Mouse (Mus musculus) limb, embryonic 14.5 days (tissue): ENCODE results near the gene Scyl1. TPM values are rescaled to one million over a fixed set of nuclear protein-coding genes. Genes with fewer than 3 reads are reported as not detected.

Experiments used
- ATAC-seq: fragments of 200-750 bp; cut with Nextera tagmentation; 2 replicates; pipeline ENCODE4 v1.8.0; 2017; ENCODE audit warnings: low read depth, moderate number of reproducible peaks, moderate TSS enrichment; ENCODE audit not compliant: low FRiP score
- DNase-seq: peaks from one replicate; pipeline ENCODE4 v3.0.0-alpha.2; 2015; ENCODE audit warnings: low spot score
- H3K27ac ChIP-seq: fragments of 300-500 bp; sonication (generic); replicated peaks from 2 replicates; pipeline ENCODE4 v1.5.1; 2014; ENCODE audit warnings: low read depth, mild to moderate bottlenecking, low read length, moderate library complexity, mixed read lengths
- H3K27me3 ChIP-seq: fragments of 300-500 bp; sonication (generic); 2 replicates; pipeline ENCODE4 v1.6.1; 2014; ENCODE audit warnings: low read length, mixed read lengths; ENCODE audit not compliant: control insufficient read depth, insufficient read depth
- H3K36me3 ChIP-seq: fragments of 300-500 bp; sonication (generic); 2 replicates; pipeline ENCODE4 v1.6.1; 2014; ENCODE audit warnings: mild to moderate bottlenecking, low read length, moderate library complexity, mixed read lengths; ENCODE audit not compliant: control insufficient read depth, insufficient read depth
- H3K4me1 ChIP-seq: fragments of 300-500 bp; sonication (generic); 2 replicates; pipeline ENCODE4 v1.6.1; 2014; ENCODE audit warnings: antibody characterized with exemption, low read length, mixed read lengths; ENCODE audit not compliant: control insufficient read depth, insufficient read depth
- H3K4me2 ChIP-seq: fragments of 300-500 bp; sonication (generic); replicated peaks from 2 replicates; pipeline ENCODE4 v1.6.1; 2014; ENCODE audit warnings: low read depth, mild to moderate bottlenecking, low read length, moderate library complexity; ENCODE audit not compliant: severe bottlenecking
- H3K4me3 ChIP-seq: fragments of 300-500 bp; sonication (generic); replicated peaks from 2 replicates; pipeline ENCODE4 v1.5.1; 2014; ENCODE audit warnings: low read length
- H3K9ac ChIP-seq: fragments of 300-500 bp; sonication (generic); 2 replicates; pipeline ENCODE4 v1.6.1; 2014; ENCODE audit warnings: mild to moderate bottlenecking, low read depth, low read length, moderate library complexity; ENCODE audit not compliant: severe bottlenecking
- H3K9me3 ChIP-seq: fragments of 300-500 bp; sonication (generic); 2 replicates; pipeline ENCODE4 v1.6.1; 2016; ENCODE audit warnings: low read length; ENCODE audit not compliant: control insufficient read depth
- POLR2A ChIP-seq: fragments of 200-500 bp; IDR thresholded peaks from 2 replicates; pipeline ENCODE4 v1.8.0; 2012; ENCODE audit warnings: inconsistent platforms, mild to moderate bottlenecking, moderate library complexity, borderline replicate concordance; ENCODE audit not compliant: insufficient read depth, insufficient read length; ENCODE audit errors: extremely low read depth
- WGBS: fragments of 180-500 bp; shearing (Covaris S2); extraction: QIAGEN DNeasy Blood & Tissue Kit; methylation state at CpG from one replicate; pipeline ENCODE4 v1.1.7; 2014; 5-methylcytosine and 5-hydroxymethylcytosine counted together
- polyA plus RNA-seq, 2 experiments: library from polyadenylated mRNA; depleted of rRNA in 1 of 2; stranded (reverse) in 1 of 2; unstranded in 1 of 2; fragments of >200 nt; fragmentation: Nextera tagmentation in 1 of 2; extraction: Ambion mirVana in 1 of 2; gene quantifications; 2 replicates each; pipeline versions ENCODE4 v1.2.1 to v1.2.3; 2012 to 2014

Gene Scyl1
- polyA plus RNA-seq, 2 experiments, result 81.1 to 152 TPM

GRCm38 (mm10) chr19:5730314-5731186 is 40.7 kb downstream of the Scyl1 start:
- no peaks in the 10 kb centered on the region for H3K27me3 ChIP-seq
- no peak overlapping the region for H3K27ac ChIP-seq
- H3K9ac ChIP-seq, result peak overlapping the region; percentile 70
- WGBS, result 74% methylated on average over 29 of the region's 29 CpGs
- no peaks in the 10 kb centered on the region for H3K9me3 ChIP-seq
- DNase-seq, result no peak
- no peak for ATAC-seq
- peak overlapping the region; percentile 93 for H3K4me2 ChIP-seq
- TF ChIP-seq POLR2A, result no peak
- peaks cover 8% of the 10 kb centered on the region for H3K36me3 ChIP-seq
- H3K4me3 ChIP-seq, result peak overlapping the region; percentile 80
- H3K4me1 ChIP-seq, result peaks cover 34% of the 10 kb centered on the region

- Histone ChIP-seq H3K9ac (peak within 1 kb of the TSS; percentile 98), H3K4me2 (peak within 1 kb of the TSS; percentile 88), H3K4me1 (peaks cover 42% of the 10 kb centered on the region), H3K27ac (peak within 1 kb of the TSS; percentile 90), H3K9me3 (no peaks in the 10 kb centered on the region), H3K27me3 (no peaks in the 10 kb centered on the region), H3K4me3 (peak within 1 kb of the TSS; percentile 91), H3K36me3 (peaks cover 8% of the 10 kb centered on the region)
- DNase-seq (peak; percentile 92), ATAC-seq (peak; percentile 82)
- WGBS, result 0% methylated on average over 36 of the region's 37 CpGs
- TF ChIP-seq POLR2A, result peak; percentile 93
Measured at GRCm38 (mm10) chr19:5729444-5729815, 41.8 kb downstream of the Scyl1 start, which contains the start of gene Fam89b. Fam89b (minus strand) TSS chr19:5729653.

DNA sequence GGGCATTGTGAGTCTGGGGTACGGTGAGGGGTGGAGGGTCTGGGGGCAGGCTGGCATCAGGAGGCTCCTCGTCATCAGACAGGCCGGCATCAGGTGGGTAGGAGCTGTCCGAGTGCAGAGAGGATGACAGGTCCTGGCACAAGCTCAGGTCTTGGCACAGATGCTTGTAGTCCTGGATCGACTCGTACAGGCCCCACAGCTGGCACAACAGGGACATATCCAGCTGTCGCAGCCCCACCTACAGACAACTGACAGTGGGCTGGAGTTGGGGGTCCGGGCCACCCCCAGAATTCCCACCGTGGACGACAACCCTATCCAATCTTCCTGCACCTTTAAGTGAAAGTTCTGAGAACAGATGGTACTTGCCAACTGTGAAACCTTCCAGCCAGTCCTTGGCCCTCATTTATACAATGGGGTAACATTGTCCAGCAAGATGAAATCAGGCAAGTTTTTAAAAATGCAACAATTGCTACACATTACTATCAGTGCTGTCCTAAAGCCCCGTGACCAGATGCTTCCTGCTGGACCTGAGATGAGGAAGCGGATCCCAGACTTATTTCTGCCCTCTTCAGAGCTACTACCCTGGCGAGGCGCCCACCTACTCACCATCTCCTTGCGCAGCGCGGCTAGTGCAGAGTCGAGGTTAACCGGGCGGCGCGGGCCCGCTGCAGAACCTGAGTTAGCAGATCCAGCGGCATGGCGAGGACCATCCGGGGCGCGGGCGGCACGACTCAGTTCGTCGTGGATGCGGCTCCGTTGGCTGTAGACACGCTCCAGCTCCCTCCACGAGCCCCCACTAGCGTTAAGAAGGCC is 42.4 kb downstream of the Scyl1 start:
- peaks cover 14% of the 10 kb centered on the region for H3K36me3 ChIP-seq
- peaks cover 42% of the 10 kb centered on the region for H3K4me1 ChIP-seq
- H3K9ac ChIP-seq, result peak overlapping the region; percentile 98
- TF ChIP-seq POLR2A, result no peak
- peak overlapping the region; percentile 91 for H3K4me3 ChIP-seq
- WGBS, result 7% methylated on average over 37 of the region's 37 CpGs
- H3K9me3 ChIP-seq, result no peaks in the 10 kb centered on the region
- H3K4me2 ChIP-seq, result peak overlapping the region; percentile 88
- H3K27ac ChIP-seq, result peak overlapping the region; percentile 90
- no peaks in the 10 kb centered on the region for H3K27me3 ChIP-seq
- DNase-seq (peak; percentile 55), ATAC-seq (0 out of 2 replicates have a peak, but pooled peaks have one; percentile 9)

DNA sequence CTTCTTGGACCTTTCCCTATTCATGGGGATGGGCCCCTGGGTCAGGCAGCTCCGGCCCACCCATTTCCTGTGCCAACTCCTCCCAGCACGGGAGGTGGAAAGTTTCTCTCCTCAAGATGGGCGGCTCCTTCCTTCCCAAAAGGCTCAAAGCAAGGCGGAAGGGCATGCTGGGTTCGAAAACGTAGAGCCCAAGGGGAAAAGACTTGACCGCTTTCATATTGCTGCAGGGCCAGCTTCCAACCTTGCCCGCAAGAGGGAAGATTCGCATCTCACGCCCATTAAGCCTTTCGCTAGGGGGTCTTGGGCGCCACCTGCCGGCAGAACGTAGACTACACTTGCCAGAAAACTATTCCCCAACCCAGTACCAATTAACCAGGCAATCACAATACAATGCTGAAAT is 43.5 kb downstream of the Scyl1 start:
- WGBS, result 2% methylated on average over 14 of the region's 14 CpGs
- no peak overlapping the region for H3K27ac ChIP-seq
- no peaks in the 10 kb centered on the region for H3K27me3 ChIP-seq
- no peak for TF ChIP-seq POLR2A
- DNase-seq, result peak; percentile 88
- H3K36me3 ChIP-seq, result peaks cover 18% of the 10 kb centered on the region
- H3K4me1 ChIP-seq, result peaks cover 42% of the 10 kb centered on the region
- H3K9ac ChIP-seq, result peak overlapping the region; percentile 98
- peak overlapping the region; percentile 88 for H3K4me2 ChIP-seq
- H3K4me3 ChIP-seq, result peak overlapping the region; percentile 91
- ATAC-seq, result no peak
- H3K9me3 ChIP-seq, result no peaks in the 10 kb centered on the region

GRCm38 (mm10) chr19:5726961-5727578 is 44.1 kb downstream of the Scyl1 start:
- Histone ChIP-seq H3K4me3 (peak overlapping the region; percentile 91), H3K4me2 (peak overlapping the region; percentile 88), H3K9me3 (no peaks in the 10 kb centered on the region), H3K36me3 (peaks cover 24% of the 10 kb centered on the region), H3K4me1 (peaks cover 42% of the 10 kb centered on the region), H3K27ac (no peak overlapping the region), H3K27me3 (no peaks in the 10 kb centered on the region), H3K9ac (peak overlapping the region; percentile 35)
- DNase-seq, result no peak
- TF ChIP-seq POLR2A, result no peak
- 74% methylated on average over 15 of the region's 15 CpGs for WGBS
- no peak for ATAC-seq
